Mouse (Mus musculus) cerebellum, adult 8-10 months (tissue): ENCODE measurements at regions not wholly inside any gene's neighbourhood (a gene's known extent, or its start where the extent isn't known, plus 50 kb on each side); places are given as distances from the start of the nearest gene placed in this dataset.

ENCODE experiments used
- DNase-seq: peaks from one replicate; pipeline ENCODE4 v3.0.0; 2022

- DNase-seq = no peak
Observed at GRCm38 (mm10) chr2:159889701-159890100, 444.3 kb downstream of the Gm826 start.

GRCm38 (mm10) chr2:159884773-159885459 lies 449.0 kb downstream of the Gm826 start:
- no peak for DNase-seq

DNA sequence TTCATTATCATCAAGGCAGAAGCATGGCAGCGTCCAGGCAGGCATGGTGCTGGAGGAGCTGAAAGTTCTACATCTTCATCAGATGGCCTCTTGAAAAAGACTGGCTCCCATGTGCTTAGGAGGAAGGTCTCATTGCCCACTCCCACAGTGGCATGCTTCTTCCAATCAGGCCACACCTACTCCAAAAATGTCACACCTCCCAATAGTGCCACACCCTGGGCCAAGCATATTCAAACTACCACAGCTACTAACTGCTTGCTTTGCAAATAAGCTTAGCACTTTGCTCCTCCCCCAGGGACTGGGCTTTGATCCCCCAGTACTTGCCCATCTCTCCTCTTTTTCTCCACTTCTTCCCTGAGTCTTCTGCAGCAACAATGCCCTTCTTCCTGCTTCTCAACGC lies 467.0 kb downstream of the Gm826 start:
- no peak for DNase-seq

DNA sequence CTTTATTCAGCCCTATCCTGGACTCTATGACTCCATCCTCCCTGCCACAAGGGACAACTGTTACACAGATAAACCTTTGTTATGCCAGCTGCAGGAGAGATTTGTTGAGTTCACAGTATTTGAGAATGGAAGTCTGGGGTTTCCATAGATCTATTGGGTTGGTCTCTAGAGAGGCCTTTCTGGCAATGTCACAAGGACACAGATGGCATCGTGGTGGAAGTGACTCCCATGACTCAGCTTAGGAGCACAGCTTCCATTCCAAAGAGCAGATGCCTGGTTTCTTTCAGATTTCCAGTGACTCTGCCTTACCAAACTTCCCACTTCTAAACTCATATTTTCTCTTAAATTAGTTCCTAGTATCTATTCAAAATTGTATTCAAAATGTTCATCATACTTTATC lies 467.6 kb downstream of the Gm826 start:
- DNase-seq = no peak

GRCm38 (mm10) chr2:159863185-159863584 lies 470.8 kb downstream of the Gm826 start:
- DNase-seq = no peak

DNA sequence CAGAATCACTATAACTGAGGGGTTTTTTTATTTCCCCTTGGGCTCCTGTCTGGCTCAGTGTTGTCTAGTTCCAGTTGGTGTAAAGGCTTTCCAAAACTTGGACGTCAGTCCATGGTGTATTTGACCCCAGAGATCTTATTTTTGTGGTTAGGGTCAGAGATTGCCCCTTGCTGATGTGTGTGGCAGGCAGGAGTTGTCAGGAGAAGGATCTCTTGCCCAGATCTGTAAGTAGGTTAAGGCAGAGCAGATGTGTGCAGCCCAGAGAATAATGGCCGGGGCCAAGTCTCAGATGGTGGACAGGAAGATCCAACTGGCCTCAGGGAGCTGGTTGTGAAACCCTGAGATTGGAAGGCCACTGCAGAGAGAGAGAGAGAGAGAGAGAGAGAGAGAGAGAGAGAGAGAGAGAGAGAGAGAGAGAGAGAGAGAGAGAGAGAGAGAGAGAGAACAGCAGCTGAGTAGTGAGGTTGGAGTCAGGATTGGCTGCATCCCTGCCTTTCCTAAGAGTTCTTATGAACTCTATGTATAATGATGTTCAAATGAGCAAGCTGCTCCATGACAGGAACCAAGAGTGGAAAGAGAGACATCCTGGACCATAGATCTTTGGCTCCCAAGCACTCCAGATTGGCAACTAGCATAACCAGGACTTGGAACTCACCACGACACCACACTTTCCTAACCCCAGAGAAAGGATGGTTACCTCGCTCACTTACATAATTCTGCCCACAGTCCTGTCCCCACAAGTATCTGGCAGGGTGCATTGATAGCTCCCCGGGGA lies 479.9 kb downstream of the Gm826 start:
- no peak for DNase-seq

GRCm38 (mm10) chr2:159852959-159853358 lies 481.0 kb downstream of the Gm826 start:
- no peak for DNase-seq

DNA sequence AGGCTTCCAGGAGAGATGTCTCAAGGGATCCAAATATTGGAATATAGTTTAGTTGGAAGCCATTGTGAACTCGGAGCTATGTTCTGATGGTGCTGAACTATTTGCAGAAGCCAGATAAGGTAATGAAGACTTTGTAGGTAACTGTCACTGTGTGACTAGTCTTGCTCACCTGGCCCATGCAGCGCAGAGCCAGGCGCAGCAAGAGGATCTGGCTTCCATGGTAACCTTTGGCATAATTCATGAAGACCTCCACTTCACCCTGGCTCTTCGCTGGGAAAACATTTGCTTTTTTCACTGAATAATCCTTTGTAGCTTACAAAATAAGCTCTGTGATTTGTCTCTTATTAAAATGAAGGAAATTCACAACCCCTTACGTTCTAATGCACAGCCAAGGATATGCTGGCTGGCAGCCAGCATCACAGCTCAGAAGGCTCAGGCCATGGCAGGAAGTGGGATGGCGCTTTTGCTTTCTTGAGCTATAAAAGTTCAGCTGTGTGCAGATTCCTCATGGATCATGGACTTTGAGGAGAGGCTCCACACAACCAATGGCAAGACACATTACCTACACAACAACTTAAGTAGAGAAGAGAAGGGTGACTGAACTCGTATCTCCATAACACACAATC lies 501.4 kb downstream of the Gm826 start:
- DNase-seq = no peak

DNA sequence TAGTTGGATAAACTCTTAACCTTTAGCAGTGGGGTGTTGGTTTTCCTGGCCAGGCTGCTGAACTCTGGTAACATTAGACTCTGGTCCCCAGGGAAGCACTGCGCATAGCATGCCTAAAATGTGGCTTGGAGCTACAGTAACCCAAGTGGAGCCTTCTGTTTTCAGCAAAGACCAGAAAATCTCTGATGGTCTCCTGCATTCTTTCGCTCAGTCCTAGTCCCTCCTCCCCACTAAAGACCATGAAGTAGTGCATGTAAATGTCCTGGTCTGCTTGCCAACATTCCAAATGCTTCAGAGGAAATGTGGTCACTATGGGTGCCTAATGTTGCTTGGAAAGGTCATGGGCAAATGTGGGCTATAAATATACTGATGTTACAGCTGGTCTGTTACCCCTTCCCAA lies 507.5 kb downstream of the Gm826 start:
- DNase-seq = no peak

DNA sequence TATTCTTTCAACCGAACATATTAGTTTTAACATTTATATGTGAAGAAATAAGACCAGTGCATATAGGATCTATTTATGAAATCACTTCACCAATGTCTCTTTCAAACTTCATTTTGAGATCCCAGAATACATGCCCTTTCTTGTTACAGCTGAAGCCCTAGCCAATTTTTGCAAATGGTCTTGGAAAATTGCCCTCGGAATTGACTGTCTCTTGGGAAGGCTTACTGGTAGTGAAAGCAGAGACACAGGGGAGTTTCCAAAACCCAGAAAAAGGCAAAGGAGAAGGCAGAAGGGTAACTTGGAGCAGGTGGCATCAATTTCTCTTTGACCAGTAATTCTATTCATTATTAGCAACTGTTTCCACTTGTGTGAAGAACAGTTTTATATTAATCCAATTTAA lies 515.4 kb downstream of the Gm826 start:
- DNase-seq = no peak

- no peak for DNase-seq
Observed at GRCm38 (mm10) chr2:159816344-159816743, 517.6 kb downstream of the Gm826 start.
